14 mouse cellular contexts compared by ENCODE assay signal in genomic region chr11:52877662-52878061, GRCm38 (mm10).
"Had no signal": no experiment of that assay in that cellular context is flagged by ENCODE, and none has a peak within 500 bp of the region (broad histone marks: within the 10 kb centered on the region; RNA-seq: fewer than 3 reads in every experiment).

No protein-coding gene starts in this region.

- H3K27me3 ChIP-seq: limb, embryonic 15.5 days; liver, embryonic 12.5 days; megakaryocyte, embryonic 14.5 days; midbrain, embryonic 15.5 days; neural tube, embryonic 12.5 days had no signal

- H3K4me1 ChIP-seq: liver, embryonic 12.5 days; megakaryocyte, embryonic 14.5 days; midbrain, embryonic 15.5 days; neural tube, embryonic 12.5 days had no signal

- H3K36me3 ChIP-seq: limb, embryonic 15.5 days; liver, embryonic 12.5 days; midbrain, embryonic 15.5 days; neural tube, embryonic 12.5 days had no signal

- H3K4me2 ChIP-seq: limb, embryonic 15.5 days; liver, embryonic 12.5 days; lung, embryonic 14.5 days; midbrain, embryonic 11.5 days; midbrain, embryonic 15.5 days; neural tube, embryonic 12.5 days had no signal

- H3K9me3 ChIP-seq: limb, embryonic 15.5 days; liver, embryonic 12.5 days; midbrain, embryonic 15.5 days; neural tube, embryonic 12.5 days had no signal

- ATAC-seq: liver, embryonic 12.5 days; midbrain, embryonic 15.5 days had no signal

- H3K27ac ChIP-seq: left cerebral cortex, adult 2 months; limb, embryonic 15.5 days; liver, embryonic 12.5 days; midbrain, embryonic 15.5 days; neural tube, embryonic 12.5 days; stomach, postnatal 0 days had no signal

- H3K9ac ChIP-seq: limb, embryonic 15.5 days; liver, embryonic 12.5 days; lung, embryonic 14.5 days; midbrain, embryonic 15.5 days; neural tube, embryonic 12.5 days had no signal

- H3K4me3 ChIP-seq: left cerebral cortex, adult 2 months; limb, embryonic 15.5 days; liver, embryonic 12.5 days; megakaryocyte, embryonic 14.5 days; midbrain, embryonic 15.5 days; neural tube, embryonic 12.5 days had no signal

- DNase-seq: kidney, postnatal 25 days; lung, postnatal 10 days; lung, postnatal 4 days; thymus, adult 18-20 months; thymus, postnatal 14 days had no signal
